Mouse (Mus musculus) gastrocnemius, adult 2 months (tissue): ENCODE results near the gene Atl2. TPM values are rescaled to one million over a fixed set of nuclear protein-coding genes. Genes with fewer than 3 reads are reported as not detected.

Experiments
- DNase-seq: peaks from one replicate; pipeline ENCODE4 v3.0.0; 2022
- H3K27ac ChIP-seq: fragments of 200-600 bp; 2 replicates; pipeline ENCODE4 v1.8.1; 2022; ENCODE audit warnings: mild to moderate bottlenecking
- H3K4me3 ChIP-seq: fragments of 200-600 bp; 2 replicates; pipeline ENCODE4 v1.8.1; 2022; ENCODE audit warnings: mild to moderate bottlenecking, moderate library complexity
- CTCF ChIP-seq: fragments of 200-600 bp; IDR thresholded peaks from 2 replicates; pipeline ENCODE4 v1.8.1; 2022; ENCODE audit warnings: antibody characterized with exemption, mild to moderate bottlenecking, moderate library complexity
- intact Hi-C: fragments of 180-260 bp; cut with DNase I; formaldehyde crosslinking; loops from one replicate; pipeline ENCODE4 v1.15.1; 2025
- total RNA-seq, 2 experiments: library from RNA; stranded (reverse); gene quantifications; 2 replicates each; pipeline ENCODE4 v1.2.3; 2021

The Atl2 gene
- total RNA-seq, 2 experiments from 2014 or later: 119 to 137 TPM

- intact Hi-C loops: no loop called here
- no peak overlapping the region for H3K4me3 ChIP-seq
- no peak for DNase-seq
- no peak for TF ChIP-seq CTCF
- H3K27ac ChIP-seq: no peak overlapping the region
These were observed 91.2 kb downstream of the Atl2 start for GRCm38 (mm10) chr17:79804747-79805146.

GRCm38 (mm10) chr17:79802056-79802455 is 93.9 kb downstream of the Atl2 start:
- Histone ChIP-seq H3K27ac (no peak overlapping the region), H3K4me3 (no peak overlapping the region)
- TF ChIP-seq CTCF: no peak
- intact Hi-C loops: no loop called here
- no peak for DNase-seq

- no peak overlapping the region for H3K27ac ChIP-seq
- no peak for TF ChIP-seq CTCF
- H3K4me3 ChIP-seq: no peak overlapping the region
- intact Hi-C loops: no loop called here
- DNase-seq: no peak
These were observed 97.1 kb downstream of the Atl2 start for GRCm38 (mm10) chr17:79798831-79799230.

Other genes starting within 250 kb of the Atl2 start
- gene Cyp1b1, start 181.1 kb downstream of the Atl2 start, total RNA-seq: under 1 TPM; 0.59 to 0.64 TPM
- 10 to 100 TPM; 16.4 to 18.7 TPM for gene Hnrnpll, start 166.2 kb upstream of the Atl2 start, total RNA-seq
- gene Galm, start 231.3 kb upstream of the Atl2 start, total RNA-seq: 1 to 10 TPM; 2.3 to 2.6 TPM